Mouse (Mus musculus): ENCODE results near the gene Map7d1.

The Map7d1 gene

DNA sequence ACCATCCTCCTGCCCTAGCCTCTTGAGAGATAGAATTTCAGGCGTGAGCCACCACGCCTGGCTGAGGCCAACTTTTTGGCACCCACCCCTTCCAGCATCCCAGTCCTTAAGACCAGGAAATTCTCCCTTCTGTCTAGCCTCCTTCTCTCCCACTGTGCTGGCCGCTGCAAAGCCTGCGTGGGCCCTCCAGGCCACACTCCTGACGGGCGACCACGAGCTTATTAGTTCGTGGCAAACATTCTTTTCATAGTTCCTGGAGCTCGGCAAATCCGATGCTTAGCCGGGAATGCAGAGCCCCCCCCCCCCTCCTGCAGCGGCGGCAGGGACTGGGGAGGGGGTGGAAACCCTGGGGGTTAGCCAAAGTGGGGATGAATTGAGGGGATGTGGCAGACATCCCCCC is 35.1 kb upstream of the Map7d1 start:
- H3K9me3 ChIP-seq (ENCODE audit: low read length), result no peaks in the 10 kb centered on the region
- no peaks in the 10 kb centered on the region for H3K36me3 ChIP-seq (ENCODE audit: insufficient read depth, low read length)
- peaks cover 45% of the 10 kb centered on the region for H3K4me1 ChIP-seq (replicated peaks; ENCODE audit: low read depth, low read length)
- peaks cover 82% of the 10 kb centered on the region for H3K27me3 ChIP-seq (ENCODE audit: insufficient read depth, low read length)
- TF ChIP-seq CTCF (conservative IDR thresholded peaks at IDR 0.05; ENCODE audit: low read length) (no peak), POU5F1 (IDR thresholded peaks at IDR 0.05; ENCODE audit: borderline replicate concordance, low read length) (no peak), NANOG (IDR thresholded peaks at IDR 0.05; ENCODE audit: borderline replicate concordance, low read length) (no peak)
- H3K4me3 ChIP-seq (replicated peaks; ENCODE audit: low read length), result no peak overlapping the region

GRCm38 (mm10) chr4:126290314-126290713 is 34.2 kb upstream of the Map7d1 start:
- H3K9me3 ChIP-seq (ENCODE audit: low read length), result no peaks in the 10 kb centered on the region
- peaks cover 42% of the 10 kb centered on the region for H3K4me1 ChIP-seq (replicated peaks; ENCODE audit: low read depth, low read length)
- TF ChIP-seq CTCF (conservative IDR thresholded peaks at IDR 0.05; ENCODE audit: low read length) (no peak), POU5F1 (IDR thresholded peaks at IDR 0.05; ENCODE audit: borderline replicate concordance, low read length) (no peak), NANOG (IDR thresholded peaks at IDR 0.05; ENCODE audit: borderline replicate concordance, low read length) (no peak)
- H3K36me3 ChIP-seq (ENCODE audit: insufficient read depth, low read length), result no peaks in the 10 kb centered on the region
- H3K4me3 ChIP-seq (replicated peaks; ENCODE audit: low read length), result no peak overlapping the region
- H3K27me3 ChIP-seq (ENCODE audit: insufficient read depth, low read length), result peaks cover 80% of the 10 kb centered on the region

GRCm38 (mm10) chr4:126288085-126288666 is 32.0 kb upstream of the Map7d1 start:
- H3K9me3 ChIP-seq (ENCODE audit: low read length), result no peaks in the 10 kb centered on the region
- peaks cover 85% of the 10 kb centered on the region for H3K27me3 ChIP-seq (ENCODE audit: insufficient read depth, low read length)
- H3K4me1 ChIP-seq (replicated peaks; ENCODE audit: low read depth, low read length), result peaks cover 47% of the 10 kb centered on the region
- peak overlapping the region; percentile 49 for H3K4me3 ChIP-seq (replicated peaks; ENCODE audit: low read length)
- TF ChIP-seq NANOG (IDR thresholded peaks at IDR 0.05; ENCODE audit: borderline replicate concordance, low read length) (no peak), POU5F1 (IDR thresholded peaks at IDR 0.05; ENCODE audit: borderline replicate concordance, low read length) (no peak), CTCF (conservative IDR thresholded peaks at IDR 0.05; ENCODE audit: low read length) (no peak)
- no peaks in the 10 kb centered on the region for H3K36me3 ChIP-seq (ENCODE audit: insufficient read depth, low read length)

GRCm38 (mm10) chr4:126287302-126287995 is 31.3 kb upstream of the Map7d1 start:
- TF ChIP-seq POU5F1 (IDR thresholded peaks at IDR 0.05; ENCODE audit: borderline replicate concordance, low read length), result no peak
- TF ChIP-seq CTCF (conservative IDR thresholded peaks at IDR 0.05; ENCODE audit: low read length), result no peak
- TF ChIP-seq NANOG (IDR thresholded peaks at IDR 0.05; ENCODE audit: borderline replicate concordance, low read length), result no peak
- peaks cover 87% of the 10 kb centered on the region for H3K27me3 ChIP-seq (ENCODE audit: insufficient read depth, low read length)

DNA sequence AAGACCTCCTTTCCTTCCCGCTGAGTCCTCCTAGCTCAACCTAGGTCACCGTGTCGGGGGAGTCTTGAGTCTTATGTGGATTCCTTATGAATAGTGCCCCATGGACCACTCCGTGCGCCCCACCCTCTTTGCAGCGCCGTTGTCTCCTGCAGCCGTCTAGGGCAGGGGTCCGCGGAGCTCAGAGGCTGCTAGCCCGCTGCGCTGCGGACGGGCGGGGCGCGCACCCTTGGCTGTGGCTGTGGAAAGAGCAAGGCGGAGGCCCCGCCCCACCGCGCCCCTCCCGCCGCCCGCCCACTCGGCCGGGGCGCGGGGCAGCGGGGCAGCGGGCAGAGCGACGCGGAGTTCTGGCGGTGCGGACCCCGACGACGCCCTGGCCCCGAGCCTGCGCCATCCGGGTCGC is 30.3 kb upstream of the Map7d1 start, which contains the start of gene Col8a2:
Gene Col8a2, plus strand, starts transcription at position 302 of the 400 bp plus-strand sequence.
- TF ChIP-seq POU5F1 (IDR thresholded peaks at IDR 0.05; ENCODE audit: borderline replicate concordance, low read length) (no peak), CTCF (conservative IDR thresholded peaks at IDR 0.05; ENCODE audit: low read length) (no peak), NANOG (IDR thresholded peaks at IDR 0.05; ENCODE audit: borderline replicate concordance, low read length) (no peak)
- Histone ChIP-seq H3K9me3 (ENCODE audit: low read length) (no peaks in the 10 kb centered on the region), H3K36me3 (ENCODE audit: insufficient read depth, low read length) (no peaks in the 10 kb centered on the region), H3K4me3 (replicated peaks; ENCODE audit: low read length) (peak within 1 kb of the TSS; percentile 73), H3K27me3 (ENCODE audit: insufficient read depth, low read length) (peaks cover 87% of the 10 kb centered on the region), H3K4me1 (replicated peaks; ENCODE audit: low read depth, low read length) (peaks cover 58% of the 10 kb centered on the region)

More at GRCm38 (mm10) chr4:126287302-126287995, 31.3 kb upstream of the Map7d1 start:
- Histone ChIP-seq H3K4me3 (replicated peaks; ENCODE audit: low read length) (peak overlapping the region; percentile 73; the same call in 1 of the 2 replicates), H3K4me1 (replicated peaks; ENCODE audit: low read depth, low read length) (peaks cover 50% of the 10 kb centered on the region), H3K36me3 (ENCODE audit: insufficient read depth, low read length) (no peaks in the 10 kb centered on the region), H3K9me3 (ENCODE audit: low read length) (no peaks in the 10 kb centered on the region)

DNA sequence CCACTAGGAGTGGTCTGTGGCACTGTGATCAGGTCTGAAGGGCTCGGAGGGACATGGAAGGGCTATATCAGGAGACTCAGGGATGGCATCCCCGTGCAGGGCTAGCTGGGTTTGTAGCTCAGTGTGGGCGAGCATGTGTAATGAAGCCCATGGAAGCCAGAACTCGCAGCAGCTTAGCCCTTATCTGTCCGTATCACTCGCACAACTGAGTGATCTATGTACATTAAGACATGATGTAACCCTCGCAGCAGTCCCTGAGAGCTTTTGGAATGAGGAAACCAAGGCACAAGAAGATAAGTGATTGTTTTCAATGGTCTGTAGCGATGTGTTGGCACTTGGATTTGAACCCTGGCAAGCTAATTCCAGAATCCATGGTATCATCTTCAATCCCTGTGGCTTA is 27.4 kb upstream of the Map7d1 start:
- Histone ChIP-seq H3K4me3 (replicated peaks; ENCODE audit: low read length) (no peak overlapping the region), H3K36me3 (ENCODE audit: insufficient read depth, low read length) (no peaks in the 10 kb centered on the region), H3K9me3 (ENCODE audit: low read length) (no peaks in the 10 kb centered on the region), H3K27me3 (ENCODE audit: insufficient read depth, low read length) (peaks cover 83% of the 10 kb centered on the region), H3K4me1 (replicated peaks; ENCODE audit: low read depth, low read length) (peaks cover 67% of the 10 kb centered on the region)
- TF ChIP-seq CTCF (conservative IDR thresholded peaks at IDR 0.05; ENCODE audit: low read length), result no peak

DNA sequence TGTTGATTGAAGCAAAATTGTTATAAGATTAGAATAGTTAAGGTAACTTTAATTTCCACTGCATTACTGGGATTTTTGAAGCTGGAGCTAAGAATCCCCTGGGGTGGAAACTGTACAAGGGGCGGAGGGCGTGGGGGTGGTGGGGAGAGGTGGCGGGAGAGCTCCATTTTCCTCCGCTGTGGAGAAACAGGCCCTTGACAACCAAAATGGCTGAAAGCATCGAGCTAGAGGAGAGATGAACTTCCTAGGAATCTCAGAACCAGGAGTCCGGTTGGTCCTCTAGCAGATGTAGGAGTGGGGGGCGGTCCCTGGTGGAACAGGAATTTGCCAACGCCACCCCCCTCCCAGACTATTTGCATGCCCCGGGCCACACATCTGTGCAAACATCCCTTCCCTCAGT is 25.6 kb upstream of the Map7d1 start:
- Histone ChIP-seq H3K4me3 (replicated peaks; ENCODE audit: low read length) (peak overlapping the region; percentile 35), H3K4me1 (replicated peaks; ENCODE audit: low read depth, low read length) (peaks cover 65% of the 10 kb centered on the region), H3K9me3 (ENCODE audit: low read length) (no peaks in the 10 kb centered on the region), H3K36me3 (ENCODE audit: insufficient read depth, low read length) (no peaks in the 10 kb centered on the region), H3K27me3 (ENCODE audit: insufficient read depth, low read length) (peaks cover 67% of the 10 kb centered on the region)
- TF ChIP-seq CTCF (conservative IDR thresholded peaks at IDR 0.05; ENCODE audit: low read length) (no peak), NANOG (IDR thresholded peaks at IDR 0.05; ENCODE audit: borderline replicate concordance, low read length) (no peak), POU5F1 (IDR thresholded peaks at IDR 0.05; ENCODE audit: borderline replicate concordance, low read length) (no peak)

DNA sequence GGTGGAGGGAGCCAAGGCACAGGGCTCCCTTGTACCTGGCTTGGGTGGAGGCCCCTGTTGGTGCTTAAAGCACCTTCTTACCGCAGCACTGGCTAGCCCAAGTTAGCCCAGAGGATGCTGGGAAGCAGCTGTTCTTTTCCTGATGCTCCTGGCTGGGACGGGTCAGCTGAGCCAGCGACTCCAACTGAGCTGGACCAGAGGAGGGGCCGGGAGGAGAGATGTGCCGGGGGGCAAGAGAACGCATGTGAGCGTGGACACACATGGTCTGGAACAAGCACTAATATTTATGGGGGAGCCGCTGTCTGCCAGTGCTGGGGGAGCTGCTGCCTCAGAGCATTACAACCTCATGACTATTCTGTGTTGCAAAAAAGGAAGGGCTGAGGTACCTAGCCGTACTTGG is 22.8 kb upstream of the Map7d1 start:
- peaks cover 64% of the 10 kb centered on the region for H3K4me1 ChIP-seq (replicated peaks; ENCODE audit: low read depth, low read length)
- H3K9me3 ChIP-seq (ENCODE audit: low read length), result no peaks in the 10 kb centered on the region
- H3K27me3 ChIP-seq (ENCODE audit: insufficient read depth, low read length), result peaks cover 46% of the 10 kb centered on the region
- no peak for TF ChIP-seq NANOG (IDR thresholded peaks at IDR 0.05; ENCODE audit: borderline replicate concordance, low read length)
- TF ChIP-seq CTCF (conservative IDR thresholded peaks at IDR 0.05; ENCODE audit: low read length), result no peak
- no peak for TF ChIP-seq POU5F1 (IDR thresholded peaks at IDR 0.05; ENCODE audit: borderline replicate concordance, low read length)
- H3K4me3 ChIP-seq (replicated peaks; ENCODE audit: low read length), result peak overlapping the region; percentile 73
- peaks cover 2% of the 10 kb centered on the region for H3K36me3 ChIP-seq (ENCODE audit: insufficient read depth, low read length)

Data from E14TG2a.4 (cell line).